Comparison of ENCODE assay signal across 8 mouse cellular contexts in genomic region chr10:107930471-107931021, GRCm38 (mm10). TPM values are rescaled to one million over a fixed set of nuclear protein-coding genes. Genes with fewer than 3 reads are reported as not detected.
A peak's percentile ranks its signal among the peaks of the same experiment; 100 is the strongest.
DNase-seq lines count a peak whose midpoint lies in the region; ATAC-seq and TF ChIP-seq lines count a peak whose summit lies in the region.

No protein-coding gene starts in this region.

- no peak for ATAC-seq in limb, embryonic 14.5 days (ENCODE audit: low FRiP score, low read depth)
- peak; percentile 68 for ATAC-seq in heart, embryonic 14.5 days (ENCODE audit: insufficient number of reproducible peaks, insufficient read depth, low FRiP score, low read depth)

- no peaks in the 10 kb centered on the region for H3K36me3 ChIP-seq in limb, embryonic 14.5 days (ENCODE audit: control insufficient read depth, insufficient read depth, low read length)
- no peaks in the 10 kb centered on the region for H3K36me3 ChIP-seq in limb, embryonic 10.5 days
- no peaks in the 10 kb centered on the region for H3K36me3 ChIP-seq in heart, embryonic 14.5 days (ENCODE audit: control insufficient read depth, insufficient read depth, low read length)

- no peak overlapping the region for H3K4me3 ChIP-seq in limb, embryonic 14.5 days (replicated peaks; ENCODE audit: low read length)
- no peak overlapping the region for H3K4me3 ChIP-seq in limb, embryonic 10.5 days
- H3K4me3 ChIP-seq in heart, embryonic 14.5 days (ENCODE audit: control insufficient read depth in 1 of 2, insufficient read depth in 1 of 2, low read depth in 1 of 2, low read length in 2 of 2) = no peak overlapping the region

- H3K27me3 ChIP-seq in limb, embryonic 14.5 days (ENCODE audit: control insufficient read depth, insufficient read depth, low read length) = no peaks in the 10 kb centered on the region
- no peaks in the 10 kb centered on the region for H3K27me3 ChIP-seq in limb, embryonic 10.5 days (ENCODE audit: low read depth, poor library complexity, severe bottlenecking)
- H3K27me3 ChIP-seq in heart, embryonic 14.5 days (ENCODE audit: control insufficient read depth, insufficient read depth, low read length) = no peaks in the 10 kb centered on the region

- no peaks in the 10 kb centered on the region for H3K4me1 ChIP-seq in limb, embryonic 14.5 days (ENCODE audit: control insufficient read depth, insufficient read depth, low read length)
- H3K4me1 ChIP-seq in limb, embryonic 10.5 days = no peaks in the 10 kb centered on the region
- peaks cover 8 to 37% of the 10 kb centered on the region in 2 experiments for H3K4me1 ChIP-seq in heart, embryonic 14.5 days (ENCODE audit: control insufficient read depth in 2 of 2, insufficient read depth in 2 of 2, low read length in 2 of 2)

- no peak overlapping the region for H3K27ac ChIP-seq in limb, embryonic 14.5 days (replicated peaks; ENCODE audit: low read depth, low read length)
- H3K27ac ChIP-seq in limb, embryonic 10.5 days = no peak overlapping the region
- H3K27ac ChIP-seq in heart, embryonic 14.5 days (replicated peaks in 1 of 2; ENCODE audit: control insufficient read depth in 1 of 2, insufficient read depth in 1 of 2, low read depth in 2 of 2, low read length in 2 of 2) = peak overlapping the region; percentile 83 to 96

- DNase-seq in limb, embryonic 14.5 days (ENCODE audit: low spot score) = peak; percentile 53
- DNase-seq in limb, embryonic 10.5 days (ENCODE audit: low spot score) = no peak
- peak; percentile 45 to 58 for DNase-seq in kidney, postnatal 4 days
- peak; percentile 46 for DNase-seq in testis, postnatal 10 days (ENCODE audit: low spot score)
- DNase-seq in spleen, adult 18-20 months = no peak
- DNase-seq in left cerebral cortex, adult 8-10 months (ENCODE audit: low spot score in 2 of 2) = no peak
- DNase-seq in cerebellum, adult 11 months = no peak

- WGBS in limb, embryonic 14.5 days = 58% methylated on average over 7 of the region's 7 CpGs
- 67% methylated on average over 7 of the region's 7 CpGs for WGBS in limb, embryonic 10.5 days
- WGBS in heart, embryonic 14.5 days = 9% methylated on average over 7 of the region's 7 CpGs

- H3K9ac ChIP-seq in limb, embryonic 14.5 days (ENCODE audit: low read depth, low read length, severe bottlenecking) = no peak overlapping the region
- H3K9ac ChIP-seq in heart, embryonic 14.5 days (ENCODE audit: low read length) = peak overlapping the region; percentile 27; the same call in 1 of the 2 replicates

- no peak overlapping the region for H3K4me2 ChIP-seq in limb, embryonic 14.5 days (replicated peaks; ENCODE audit: low read depth, low read length, severe bottlenecking)
- peak overlapping the region; percentile 48 for H3K4me2 ChIP-seq in heart, embryonic 14.5 days (ENCODE audit: low read length)

- no peak for TF ChIP-seq POLR2A in limb, embryonic 14.5 days (IDR thresholded peaks at IDR 0.05; ENCODE audit: borderline replicate concordance, extremely low read depth, insufficient read depth, insufficient read length)

- no peaks in the 10 kb centered on the region for H3K9me3 ChIP-seq in limb, embryonic 14.5 days (ENCODE audit: control insufficient read depth, low read length)
- no peaks in the 10 kb centered on the region for H3K9me3 ChIP-seq in limb, embryonic 10.5 days (replicated peaks)
- no peaks in the 10 kb centered on the region for H3K9me3 ChIP-seq in heart, embryonic 14.5 days (ENCODE audit: control insufficient read depth, low read length)

RNA-seq across cellular contexts. Expression of gene Otogl, which starts 18.6 kb away (rescaled TPM):
- 0.93 and 1.2 TPM in 2 replicates for polyA plus RNA-seq in limb, embryonic 14.5 days (2012; rRNA removed)
- polyA plus RNA-seq in limb, embryonic 14.5 days (2014; fragmentation: Nextera tagmentation; extraction: Ambion mirVana) = 0.22 and 0.51 TPM in 2 replicates
- not detected in 2 replicates for polyA plus RNA-seq in limb, embryonic 10.5 days (2016; fragmentation: Nextera tagmentation; extraction: Ambion mirVana)
- polyA plus RNA-seq in heart, embryonic 14.5 days (2014; fragmentation: Nextera tagmentation; extraction: Ambion mirVana) = 0.04 and 0.08 TPM in 2 replicates
- under 1 TPM; 0.15 to 0.21 (median 0.17) TPM for total RNA-seq in left cerebral cortex, adult 8-10 months (2022)

Comparison
In these comparisons a context has a peak if more than half of its experiments do, and no peak if none do; other contexts are left out.
1. DNase-seq: peak in limb, embryonic 14.5 days (single experiment), kidney, postnatal 4 days (2 of 2) and testis, postnatal 10 days (single experiment); none in limb, embryonic 10.5 days (single experiment), spleen, adult 18-20 months (0 of 2), left cerebral cortex, adult 8-10 months (0 of 2) and cerebellum, adult 11 months (single experiment).
2. H3K27ac ChIP-seq: peak in heart, embryonic 14.5 days (2 of 2); none in limb, embryonic 14.5 days (single experiment) and limb, embryonic 10.5 days (single experiment).